Mouse (Mus musculus): Measurements from ENCODE around the gene Onecut1. TPM values are rescaled to one million over a fixed set of nuclear protein-coding genes. Genes with fewer than 3 reads are reported as not detected.

Onecut1 gene
- total RNA-seq, 2 experiments from 2014 or later = not detected

DNA sequence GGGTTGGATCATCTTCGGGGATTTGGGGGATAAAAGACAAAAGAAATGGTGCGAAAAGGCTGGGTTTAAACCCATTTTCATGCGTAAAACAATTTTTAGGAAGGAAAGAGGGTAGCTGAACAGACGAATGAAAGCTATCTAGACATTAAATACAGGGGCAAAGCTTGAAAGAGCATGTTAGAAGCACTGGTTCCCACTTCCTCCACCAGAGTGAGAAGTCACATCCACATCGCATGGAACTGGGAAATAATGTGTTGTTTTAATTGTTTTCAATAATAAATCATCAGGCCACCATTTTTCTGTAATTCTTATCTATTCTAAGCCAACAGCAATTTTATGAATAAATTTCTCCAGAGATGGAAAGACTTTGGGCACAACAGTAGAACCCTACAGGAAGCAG lies 3.6 kb upstream of the Onecut1 start:
- no peak for DNase-seq (ENCODE audit: low spot score in 2 of 2)

GRCm38 (mm10) chr9:74860461-74860860 lies 1.3 kb upstream of the Onecut1 start:
- no peak for DNase-seq (ENCODE audit: low spot score in 2 of 2)

DNA sequence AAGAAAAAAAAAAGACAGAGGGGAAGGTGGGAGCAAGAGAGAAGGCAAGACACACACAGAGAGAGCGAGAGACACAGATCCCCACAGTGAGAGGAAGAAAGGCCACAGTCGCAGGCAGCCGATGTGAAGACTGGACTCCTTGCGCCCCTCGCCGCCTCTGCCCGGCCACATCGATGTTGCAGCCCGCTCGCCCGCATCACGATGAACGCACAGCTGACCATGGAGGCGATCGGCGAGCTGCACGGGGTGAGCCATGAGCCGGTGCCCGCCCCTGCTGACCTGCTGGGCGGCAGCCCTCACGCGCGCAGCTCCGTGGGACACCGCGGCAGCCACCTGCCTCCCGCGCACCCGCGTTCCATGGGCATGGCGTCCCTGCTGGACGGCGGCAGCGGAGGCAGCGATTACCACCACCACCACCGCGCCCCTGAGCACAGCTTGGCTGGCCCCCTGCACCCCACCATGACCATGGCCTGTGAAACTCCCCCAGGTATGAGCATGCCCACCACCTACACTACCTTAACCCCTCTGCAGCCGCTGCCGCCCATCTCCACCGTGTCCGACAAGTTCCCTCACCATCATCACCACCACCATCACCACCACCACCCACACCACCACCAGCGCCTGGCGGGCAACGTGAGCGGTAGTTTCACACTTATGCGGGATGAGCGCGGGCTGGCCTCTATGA lies 517 bp downstream of the Onecut1 start:
- DNase-seq (ENCODE audit: low spot score in 2 of 2) = no peak

DNA sequence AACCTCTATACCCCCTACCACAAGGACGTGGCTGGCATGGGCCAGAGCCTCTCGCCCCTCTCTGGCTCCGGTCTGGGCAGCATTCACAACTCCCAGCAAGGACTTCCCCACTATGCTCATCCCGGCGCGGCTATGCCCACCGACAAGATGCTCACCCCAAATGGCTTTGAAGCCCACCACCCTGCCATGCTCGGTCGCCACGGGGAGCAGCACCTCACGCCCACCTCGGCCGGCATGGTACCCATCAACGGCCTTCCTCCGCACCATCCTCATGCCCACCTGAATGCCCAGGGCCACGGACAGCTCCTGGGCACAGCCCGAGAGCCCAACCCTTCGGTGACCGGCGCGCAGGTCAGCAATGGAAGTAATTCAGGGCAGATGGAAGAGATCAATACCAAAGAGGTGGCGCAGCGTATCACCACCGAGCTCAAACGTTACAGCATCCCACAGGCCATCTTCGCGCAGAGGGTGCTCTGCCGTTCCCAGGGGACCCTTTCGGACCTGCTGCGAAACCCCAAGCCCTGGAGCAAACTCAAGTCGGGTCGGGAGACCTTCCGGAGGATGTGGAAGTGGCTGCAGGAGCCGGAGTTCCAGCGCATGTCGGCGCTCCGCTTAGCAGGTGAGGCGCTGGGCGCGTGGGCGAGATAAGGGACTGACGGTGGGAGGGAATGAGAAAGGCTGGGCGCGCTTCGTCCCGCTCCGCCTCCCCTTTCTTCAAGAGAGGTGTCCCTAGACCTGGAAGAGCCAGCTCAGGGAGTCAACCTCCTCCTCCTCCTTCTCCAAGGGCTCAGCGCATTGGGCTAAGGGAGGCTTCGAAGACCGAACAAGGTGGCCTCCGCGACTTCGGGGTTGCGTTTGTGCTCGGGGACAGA lies 1.3 kb downstream of the Onecut1 start:
- DNase-seq (ENCODE audit: low spot score in 2 of 2) = no peak

GRCm38 (mm10) chr9:74863655-74864443 lies 2.1 kb downstream of the Onecut1 start:
- DNase-seq (ENCODE audit: low spot score in 2 of 2) = no peak

DNA sequence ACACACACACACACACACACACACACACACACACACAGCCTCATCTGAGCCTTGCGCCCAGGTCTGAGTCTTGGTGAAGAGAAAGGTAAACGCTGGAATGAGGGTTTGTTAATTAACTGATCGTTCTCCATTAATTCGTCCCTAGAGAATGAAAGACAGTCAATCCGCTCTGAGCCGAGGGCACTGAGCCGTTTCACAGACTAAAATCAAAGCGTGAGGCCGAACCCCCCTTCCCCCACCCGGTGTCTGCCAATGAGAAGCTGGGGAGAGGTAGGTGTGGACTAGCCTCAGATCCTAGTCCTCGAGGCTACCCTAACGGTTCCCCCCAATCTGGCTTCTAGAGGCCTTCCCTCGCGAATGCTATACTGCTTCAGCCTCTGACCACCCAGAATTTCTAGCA lies 2.8 kb downstream of the Onecut1 start:
- no peak for DNase-seq (ENCODE audit: low spot score in 2 of 2)

DNA sequence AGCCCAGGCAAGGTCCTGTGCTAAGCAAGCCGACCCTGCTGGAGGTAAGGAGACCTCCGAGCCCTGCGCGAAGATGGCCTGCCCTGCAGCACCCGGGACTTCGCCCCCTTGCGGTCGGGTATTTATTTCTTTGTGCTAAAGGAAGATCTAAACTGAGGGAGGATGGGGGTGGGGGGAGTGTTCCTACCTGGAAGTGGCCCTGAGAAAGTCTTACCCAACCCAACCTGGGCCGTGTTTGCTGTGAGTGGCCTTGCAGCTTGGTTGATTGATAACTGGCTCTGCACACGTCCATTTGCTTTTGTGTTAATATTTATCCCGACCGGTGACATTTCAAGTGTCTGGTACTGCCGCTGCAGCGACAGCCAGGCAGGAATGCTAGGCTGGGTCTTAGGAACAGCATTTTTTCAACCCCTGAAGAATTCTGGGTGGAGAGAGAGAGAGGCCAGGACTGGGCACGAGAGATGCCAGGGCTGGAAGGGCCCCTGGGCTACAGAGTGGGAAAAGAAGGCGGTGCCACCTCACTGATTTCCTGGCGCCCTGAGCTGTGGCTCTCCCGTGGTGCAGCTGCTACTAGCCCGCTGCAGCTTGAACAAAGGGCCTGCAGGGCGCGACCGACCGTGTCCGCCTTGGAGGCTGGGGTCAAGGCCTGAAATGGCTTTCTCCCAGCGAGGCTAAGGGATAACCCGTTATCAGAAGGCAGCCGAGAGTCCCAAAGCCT lies 5.0 kb downstream of the Onecut1 start:
- no peak for DNase-seq (ENCODE audit: low spot score in 2 of 2)

- DNase-seq (ENCODE audit: low spot score in 2 of 2) = peak in 1 of 2 experiments; percentile 43
Observed at GRCm38 (mm10) chr9:74867641-74868205, 6.0 kb downstream of the Onecut1 start.

- DNase-seq (ENCODE audit: low spot score in 2 of 2) = no peak
Observed at GRCm38 (mm10) chr9:74868336-74868950, 6.7 kb downstream of the Onecut1 start.

DNA sequence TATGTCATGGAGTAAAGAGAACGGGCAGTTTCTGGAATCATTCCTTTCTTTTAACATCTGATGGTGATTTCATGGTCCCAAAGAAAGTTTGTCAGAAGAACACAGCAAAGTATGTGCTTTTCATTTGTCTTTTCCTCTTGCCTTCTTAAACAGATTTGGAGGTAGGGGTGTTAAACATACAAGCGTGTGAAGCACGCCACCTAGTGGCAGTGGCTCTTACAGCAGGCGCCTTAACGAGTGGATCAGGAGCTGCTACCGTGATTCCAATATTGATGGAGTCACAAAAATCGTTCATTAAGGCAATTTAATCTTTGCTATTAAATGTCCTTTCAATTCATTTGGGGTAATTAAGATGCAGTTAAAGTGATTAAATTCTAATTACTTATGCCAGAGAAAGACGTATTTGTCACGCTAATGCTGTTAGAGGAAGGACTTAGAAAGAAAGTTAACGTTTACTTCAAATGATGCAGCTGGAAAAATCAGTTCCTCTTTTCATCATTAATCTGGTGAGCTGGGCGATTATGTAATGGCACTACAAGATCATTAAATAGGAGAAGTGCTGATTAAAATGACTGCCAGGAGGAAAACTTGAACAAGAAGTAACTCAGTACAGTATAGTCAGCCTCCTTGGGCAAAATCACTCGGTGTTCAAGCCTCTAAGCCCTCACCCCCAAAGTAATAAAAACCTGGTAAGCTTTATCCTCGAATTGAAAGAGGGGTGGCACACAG lies 9.4 kb downstream of the Onecut1 start:
- DNase-seq (ENCODE audit: low spot score in 2 of 2) = peak; percentile 66 to 69

GRCm38 (mm10) chr9:74876328-74876727 lies 14.6 kb downstream of the Onecut1 start:
- no peak for DNase-seq (ENCODE audit: low spot score in 2 of 2)

GRCm38 (mm10) chr9:74877709-74878108 lies 16.0 kb downstream of the Onecut1 start:
- DNase-seq (ENCODE audit: low spot score in 2 of 2) = no peak

GRCm38 (mm10) chr9:74887866-74888265 lies 26.1 kb downstream of the Onecut1 start:
- DNase-seq (ENCODE audit: low spot score in 2 of 2) = no peak

GRCm38 (mm10) chr9:74896742-74897141 lies 35.0 kb downstream of the Onecut1 start:
- no peak for DNase-seq (ENCODE audit: low spot score in 2 of 2)

DNA sequence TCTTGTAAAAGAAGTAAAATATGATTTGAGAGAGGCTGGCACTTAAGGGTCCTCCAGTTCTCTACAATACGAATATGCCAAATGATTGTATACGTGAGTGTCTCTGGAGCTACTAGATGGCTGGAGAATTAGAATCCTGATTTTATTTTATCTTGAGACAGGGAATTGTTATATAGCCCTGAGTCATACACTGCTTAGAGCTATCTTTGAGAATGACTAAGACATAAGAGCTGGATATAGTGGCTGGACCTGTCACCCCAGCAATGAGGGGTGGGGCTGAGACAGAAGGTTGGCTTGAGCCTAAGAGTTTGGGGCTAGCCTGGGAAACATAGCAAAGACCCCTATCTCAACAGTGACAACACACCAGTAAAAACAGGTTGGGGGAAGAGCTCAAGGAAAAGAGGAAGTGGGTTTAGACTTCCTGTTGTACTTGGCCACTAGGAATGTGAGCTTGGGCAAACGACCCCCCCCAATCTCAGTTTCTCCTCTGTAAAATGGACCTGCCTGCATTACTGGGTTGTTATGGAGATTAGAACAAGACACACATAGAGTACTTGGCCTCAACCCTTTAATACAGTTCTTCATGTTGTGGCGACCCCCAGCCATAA lies 35.8 kb downstream of the Onecut1 start:
- no peak for DNase-seq (ENCODE audit: low spot score in 2 of 2)

DNA sequence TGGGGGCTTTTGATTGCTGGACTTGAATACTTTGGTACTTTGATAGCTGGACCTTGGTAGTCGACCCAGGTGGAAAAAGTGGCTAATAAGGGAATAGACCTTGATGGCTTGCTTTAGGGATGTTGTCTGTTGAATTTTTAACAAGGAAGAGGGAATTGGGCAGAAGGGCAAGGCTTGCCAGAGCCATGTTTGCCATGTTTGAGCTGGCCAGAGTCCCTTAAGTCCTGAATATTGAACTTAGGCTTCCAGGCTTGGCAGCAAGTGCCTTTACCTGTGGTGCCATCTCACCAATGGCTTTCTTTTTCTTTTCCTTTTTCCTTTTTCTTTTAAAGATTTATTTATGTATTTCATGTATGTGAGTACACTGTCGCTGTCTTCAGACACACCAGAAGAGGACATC lies 38.4 kb downstream of the Onecut1 start:
- no peak for DNase-seq (ENCODE audit: low spot score in 2 of 2)

- peak; percentile 65 to 80 for DNase-seq (ENCODE audit: low spot score in 2 of 2)
Observed at GRCm38 (mm10) chr9:74904866-74905508, 43.3 kb downstream of the Onecut1 start.

GRCm38 (mm10) chr9:74906951-74907350 lies 45.2 kb downstream of the Onecut1 start:
- DNase-seq (ENCODE audit: low spot score in 2 of 2) = no peak

GRCm38 (mm10) chr9:74909245-74909644 lies 47.5 kb downstream of the Onecut1 start:
- DNase-seq (ENCODE audit: low spot score in 2 of 2) = peak; percentile 76 to 84

Measured in adrenal gland, adult 18-20 months (tissue).